In the genomic region with DNA sequence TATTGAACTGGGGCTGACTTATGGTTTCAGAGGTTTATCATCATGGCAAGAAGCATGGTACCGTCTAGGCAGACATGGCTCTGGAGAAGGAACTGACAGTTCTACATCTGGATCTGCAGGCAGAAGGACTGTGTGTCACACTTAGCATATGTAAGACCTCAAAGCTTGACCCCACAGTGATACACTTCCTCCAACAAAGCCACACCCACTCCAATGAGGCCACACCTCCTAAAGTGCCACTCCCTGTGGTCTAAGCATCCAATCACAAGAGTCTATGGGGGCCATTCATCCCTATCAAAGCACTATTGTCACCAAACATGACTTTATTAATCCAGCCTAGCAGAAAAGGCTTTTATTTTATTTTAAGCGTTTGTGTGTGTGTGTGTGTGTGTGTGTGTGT, we compare ENCODE assay signal across 17 mouse cellular contexts.
"Had no signal": no experiment of that assay in that cellular context is flagged by ENCODE, and none has a peak within 500 bp of the region (broad histone marks: within the 10 kb centered on the region; RNA-seq: fewer than 3 reads in every experiment).

No protein-coding gene starts in this region.

- ATAC-seq: intestine, embryonic 15.5 days; liver, postnatal 0 days; lung, postnatal 0 days; midbrain, embryonic 13.5 days; midbrain, embryonic 16.5 days had no signal

- DNase-seq: kidney, adult 11 months; kidney, adult 9 months; kidney, postnatal 14 days; kidney, postnatal 4 days; left cerebral cortex, postnatal 4 days; liver, postnatal 0 days; lung, embryonic 14.5 days; right cerebral cortex, adult 18-20 months; right cerebral cortex, postnatal 14 days; right cerebral cortex, postnatal 4 days; thymus, adult 2 months; thymus, postnatal 14 days; thymus, postnatal 4 days had no signal
